Mouse (Mus musculus): Measurements from ENCODE around the gene Olfr1248.

DNA sequence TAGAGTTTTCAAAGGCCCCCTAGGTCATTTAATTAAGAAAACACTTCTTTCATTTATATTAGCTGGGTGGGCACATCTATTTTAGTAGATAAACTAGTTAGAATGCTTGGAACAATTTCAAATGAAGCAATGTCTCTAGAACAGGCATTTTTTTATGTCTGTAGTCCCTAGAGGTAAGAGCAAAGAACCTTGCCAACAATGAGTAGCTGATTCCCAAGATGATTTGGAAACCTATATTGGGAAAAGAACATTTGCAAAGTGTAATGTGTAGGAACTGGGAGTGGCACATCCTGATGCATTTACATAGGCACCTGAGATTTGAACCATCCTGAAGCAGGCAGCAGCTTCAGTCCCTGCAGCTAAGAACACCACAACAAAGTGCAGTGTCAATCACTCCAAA is 43.3 kb upstream of the Olfr1248 start, which contains the start of gene Olfr1250:
- TF ChIP-seq CTCF (conservative IDR thresholded peaks at IDR 0.05; ENCODE audit: low read length) (no peak), NANOG (IDR thresholded peaks at IDR 0.05; ENCODE audit: borderline replicate concordance, low read length) (no peak), POU5F1 (IDR thresholded peaks at IDR 0.05; ENCODE audit: borderline replicate concordance, low read length) (no peak)

All from E14TG2a.4 (cell line).